Mouse (Mus musculus) heart, postnatal 0 days (tissue): ENCODE measurements around the gene Itpr1.

Experiments
- CTCF ChIP-seq: IDR thresholded peaks from 2 replicates; pipeline ENCODE4 v1.5.1; 2016; ENCODE audit warnings: antibody characterized with exemption, control low read depth, low read depth
- EP300 ChIP-seq: IDR thresholded peaks from 2 replicates; pipeline ENCODE4 v1.6.1; 2016; ENCODE audit warnings: antibody characterized with exemption, low read depth

DNA sequence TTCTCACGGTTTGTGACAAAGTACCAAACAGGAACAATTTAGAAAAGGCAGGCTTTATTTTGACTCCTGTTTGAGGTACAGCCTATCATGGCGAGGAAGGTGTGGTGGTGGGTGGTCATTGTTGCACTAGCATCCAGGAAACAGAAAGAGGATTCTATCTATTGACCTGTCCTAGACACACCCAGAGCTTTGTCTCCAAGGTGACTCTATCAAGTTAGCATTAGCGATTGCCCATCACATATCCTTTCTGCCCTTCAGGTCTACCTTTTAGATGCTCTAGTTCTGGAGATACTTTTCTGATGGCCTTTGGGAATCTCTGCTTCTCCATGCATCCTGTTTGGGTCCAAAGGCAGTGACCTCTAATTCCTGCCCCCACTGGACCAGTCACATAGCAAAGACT lies 121.2 kb downstream of the Itpr1 start:
- TF ChIP-seq CTCF (no peak), EP300 (no peak)
